Mouse (Mus musculus) G1E-ER4 (cell line): Measurements from ENCODE around the gene Zcchc10. TPM values are rescaled to one million over a fixed set of nuclear protein-coding genes. Genes with fewer than 3 reads are reported as not detected.

Experiments
- GATA1 ChIP-seq: IDR thresholded peaks from one replicate; pipeline ENCODE4 v1.8.0; 2012; ENCODE audit warnings: low read length, inconsistent platforms
- polyA plus RNA-seq: library from polyadenylated mRNA; stranded (reverse); fragments of >175 nt; gene quantifications from 2 replicates; pipeline ENCODE4 v1.2.3, GENCODE M21; 2012

The Zcchc10 gene
- polyA plus RNA-seq, 1 experiment, result 2.3 TPM

DNA sequence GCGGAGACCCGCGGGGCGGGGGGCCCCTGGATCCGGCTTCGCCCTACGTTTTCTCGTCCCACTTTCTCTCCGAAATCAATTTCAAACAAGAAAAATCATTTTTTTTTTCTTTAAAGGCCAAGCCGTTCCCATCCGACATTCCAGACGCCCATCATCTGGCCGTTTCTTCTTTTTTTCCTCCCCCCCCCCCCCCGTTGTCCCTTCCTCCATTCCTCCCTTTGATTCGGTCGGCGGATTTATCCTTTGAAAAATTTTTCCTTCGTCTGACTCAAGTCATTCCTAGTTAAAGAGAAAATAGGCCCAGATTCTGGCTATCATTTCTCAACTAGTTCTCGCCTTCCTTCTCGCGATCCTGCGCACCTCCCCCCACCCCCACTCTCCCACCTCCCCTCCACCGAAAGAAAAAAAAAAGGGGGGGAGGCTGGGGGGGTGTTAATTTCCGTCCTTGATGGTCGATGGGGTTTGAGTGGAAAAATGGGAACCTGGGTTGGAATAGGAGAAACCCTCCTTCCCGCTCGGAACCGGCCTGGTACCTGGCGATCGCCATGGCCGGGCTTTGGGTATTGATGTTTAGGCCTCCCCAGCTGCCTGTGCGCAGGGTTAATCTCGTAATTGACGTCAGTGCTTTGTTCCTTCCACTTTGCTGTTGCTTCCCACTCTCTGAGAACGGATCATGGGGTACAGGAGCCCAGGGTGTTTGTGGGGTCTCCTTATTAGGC lies 26.9 kb downstream of the Zcchc10 start:
- no peak for TF ChIP-seq GATA1

DNA sequence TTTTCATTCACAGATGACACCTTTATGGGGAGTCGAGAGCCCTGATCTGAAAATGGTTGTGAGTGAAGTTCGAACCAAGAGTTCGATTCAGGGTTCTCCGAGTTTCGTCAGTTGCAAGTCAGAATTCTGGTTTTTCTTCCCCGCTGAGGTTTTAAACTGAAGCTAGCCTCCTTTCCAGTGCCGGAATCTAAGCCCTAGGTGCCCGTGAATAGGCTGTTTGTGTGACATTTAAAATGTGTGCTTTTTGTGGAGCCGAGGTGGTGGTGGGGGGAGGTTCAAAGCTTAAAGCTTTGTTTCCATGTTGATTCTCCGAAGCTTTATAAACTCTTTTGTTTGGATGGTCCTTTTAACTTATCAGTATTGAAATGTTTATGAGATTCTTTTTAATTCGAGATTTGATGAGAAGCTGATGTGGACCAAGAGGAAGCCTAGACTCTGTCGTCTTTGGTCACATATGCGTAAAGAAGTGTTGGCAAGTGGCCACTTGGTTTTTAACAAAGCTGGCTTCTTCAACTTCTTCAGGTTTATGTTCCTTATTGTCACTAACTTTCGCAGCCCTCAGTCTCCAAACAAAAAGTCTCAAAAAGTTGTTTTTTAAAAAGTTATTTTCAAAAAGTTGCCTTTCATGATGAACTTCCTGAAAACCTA lies 27.6 kb downstream of the Zcchc10 start:
- no peak for TF ChIP-seq GATA1

DNA sequence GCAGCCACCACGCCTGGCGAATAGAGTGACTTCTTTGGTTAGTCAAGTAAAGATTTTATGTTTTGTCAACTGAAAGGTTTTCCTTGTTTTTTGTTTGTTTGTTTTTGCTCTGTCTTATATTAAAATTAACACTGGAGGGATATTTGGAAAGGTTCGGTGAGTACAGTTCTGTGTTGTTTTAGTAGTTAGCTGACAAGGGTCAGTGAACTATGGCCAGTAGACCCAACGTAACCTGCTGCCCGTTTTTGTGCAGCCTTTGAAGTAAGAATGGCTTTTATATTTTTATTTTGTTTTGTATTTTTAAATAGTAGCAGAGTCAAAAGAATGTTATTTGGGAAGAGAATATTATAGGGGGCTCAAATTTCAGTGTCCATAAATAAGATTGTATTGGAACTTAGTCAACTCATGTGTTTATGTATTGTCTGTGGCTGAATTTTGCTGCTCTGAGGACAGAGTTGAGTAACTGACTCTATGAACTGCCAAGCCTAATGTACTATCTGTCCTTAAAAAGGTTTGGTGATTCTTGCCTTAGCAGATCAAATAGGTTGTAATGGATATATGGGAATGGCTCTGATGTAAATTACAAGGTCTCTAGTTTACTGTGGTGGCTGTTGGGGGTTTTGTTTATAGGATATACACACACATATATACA lies 34.2 kb downstream of the Zcchc10 start:
- TF ChIP-seq GATA1, result no peak

DNA sequence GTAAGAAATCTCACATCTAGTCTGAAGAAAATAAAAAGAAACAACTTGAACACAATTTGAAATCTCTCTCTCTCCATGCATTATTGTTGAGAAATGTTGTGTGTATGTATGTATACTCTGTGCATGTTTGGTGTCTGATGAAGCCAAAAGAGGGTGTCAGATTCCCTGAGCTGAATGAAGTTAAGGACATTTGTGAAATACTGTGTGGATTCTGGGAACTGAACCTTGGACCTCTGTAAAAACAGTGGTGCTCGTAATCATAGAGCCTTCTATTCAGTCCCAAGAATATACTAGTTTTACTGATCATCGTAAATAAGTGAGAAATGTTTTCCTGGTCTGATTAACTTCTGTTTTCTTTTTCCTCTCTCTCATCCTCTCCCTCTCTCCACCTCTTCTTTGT lies 42.6 kb downstream of the Zcchc10 start:
- TF ChIP-seq GATA1, result no peak

DNA sequence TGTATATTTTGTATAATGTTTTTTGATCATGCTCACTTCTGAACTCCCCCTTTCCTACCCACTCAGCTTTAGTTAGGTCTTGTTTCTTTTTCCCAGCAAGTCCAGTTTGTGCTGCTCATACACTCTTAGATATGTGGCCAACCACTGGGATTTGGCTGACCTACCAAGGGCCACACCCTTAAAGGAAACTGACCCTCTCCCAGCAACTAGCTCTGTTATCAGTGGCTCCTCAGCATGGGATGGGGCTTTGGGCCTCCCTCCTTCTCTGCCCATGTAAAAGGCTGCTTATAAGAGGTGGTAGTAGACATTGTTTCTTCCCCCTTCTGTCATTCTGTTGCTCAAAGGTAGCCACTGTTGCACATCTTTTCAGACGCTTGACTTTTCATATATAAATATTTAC lies 54.4 kb downstream of the Zcchc10 start:
- TF ChIP-seq GATA1, result no peak

Other genes with a start within 250 kb of the Zcchc10 start
- 51.3 and 51.9 TPM in 2 replicates for gene Hspa4, start 24.2 kb upstream of the Zcchc10 start, polyA plus RNA-seq
- 4.1 and 4.5 TPM in 2 replicates for gene Aff4, start 26.2 kb downstream of the Zcchc10 start, polyA plus RNA-seq
- not detected in 2 replicates for gene Leap2, start 98.5 kb downstream of the Zcchc10 start, polyA plus RNA-seq
- gene Uqcrq, start 106.2 kb downstream of the Zcchc10 start, polyA plus RNA-seq, result 217 and 299 TPM in 2 replicates
- 0.14 and 0.24 TPM in 2 replicates for gene Gdf9, start 106.3 kb downstream of the Zcchc10 start, polyA plus RNA-seq
- gene Gm10447, start 132.4 kb downstream of the Zcchc10 start, polyA plus RNA-seq, result not detected in 2 replicates
- not detected in 2 replicates for gene Shroom1, start 132.5 kb downstream of the Zcchc10 start, polyA plus RNA-seq
- gene Gm9837, start 145.8 kb downstream of the Zcchc10 start, polyA plus RNA-seq, result not detected in 2 replicates
- 0.15 and 0.50 TPM in 2 replicates for gene Gm9945, start 155.5 kb downstream of the Zcchc10 start, polyA plus RNA-seq
- gene Sowaha, start 155.6 kb downstream of the Zcchc10 start, polyA plus RNA-seq, result 12.6 and 15.6 TPM in 2 replicates
- gene Sept8, start 194.6 kb downstream of the Zcchc10 start, polyA plus RNA-seq, result 208 and 239 TPM in 2 replicates
- 6.9 and 7.2 TPM in 2 replicates for gene Kif3a, start 242.7 kb downstream of the Zcchc10 start, polyA plus RNA-seq